Mouse (Mus musculus) retina, adult 2 months (tissue): ENCODE data around the gene Gm42417.
A peak's percentile ranks its signal among the peaks of the same experiment; 100 is the strongest.

ENCODE experiments used
- DNase-seq: peaks from one replicate; pipeline ENCODE4 v3.0.0-alpha.2; 2012; ENCODE audit warnings: low read depth, low spot score

Gene Gm42417

GRCm38 (mm10) chr1:36522210-36522609 is 17.0 kb downstream of the Gm42417 start:
- no peak for DNase-seq

- DNase-seq: no peak
Measured at GRCm38 (mm10) chr1:36519626-36520025, 19.6 kb downstream of the Gm42417 start.

DNA sequence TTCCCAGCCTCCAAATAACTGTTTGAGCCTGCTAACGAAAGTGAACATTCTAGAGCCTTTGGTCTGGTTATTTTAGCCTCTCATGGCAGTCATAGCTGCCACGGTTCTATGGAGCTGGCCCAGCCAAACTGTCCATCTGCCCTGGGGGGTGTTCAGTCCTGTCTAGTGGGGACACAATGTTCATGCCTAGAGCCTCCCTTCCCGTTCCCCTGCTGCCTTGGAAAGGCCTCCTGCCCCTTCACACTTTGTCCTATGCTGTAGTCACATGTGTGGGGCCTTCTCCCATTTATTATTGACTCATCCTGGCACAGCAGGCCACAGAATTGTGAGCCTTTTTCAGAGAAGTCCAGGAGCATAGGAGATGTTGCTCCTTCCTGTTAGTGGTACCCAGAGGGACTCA is 21.0 kb downstream of the Gm42417 start:
- DNase-seq: no peak

DNA sequence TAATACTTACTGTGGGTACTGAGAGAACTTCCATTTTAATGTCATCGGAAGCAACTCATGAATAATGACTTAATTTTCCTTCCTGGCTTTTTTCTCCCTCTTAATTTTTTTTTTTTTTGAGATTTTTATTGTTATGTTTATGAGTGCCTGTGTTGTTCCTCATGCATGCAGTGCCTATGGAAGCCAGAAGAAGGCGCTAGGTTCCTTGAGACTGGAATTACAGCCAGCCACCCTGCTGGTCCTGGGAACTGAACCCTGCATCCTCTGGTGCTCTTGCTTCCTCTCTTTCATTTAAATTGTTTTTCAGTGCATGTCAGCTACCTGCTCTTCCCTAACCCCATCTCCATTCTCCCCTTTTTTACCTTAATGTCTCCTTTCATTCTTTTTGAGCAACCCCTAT is 25.5 kb downstream of the Gm42417 start:
- no peak for DNase-seq

DNA sequence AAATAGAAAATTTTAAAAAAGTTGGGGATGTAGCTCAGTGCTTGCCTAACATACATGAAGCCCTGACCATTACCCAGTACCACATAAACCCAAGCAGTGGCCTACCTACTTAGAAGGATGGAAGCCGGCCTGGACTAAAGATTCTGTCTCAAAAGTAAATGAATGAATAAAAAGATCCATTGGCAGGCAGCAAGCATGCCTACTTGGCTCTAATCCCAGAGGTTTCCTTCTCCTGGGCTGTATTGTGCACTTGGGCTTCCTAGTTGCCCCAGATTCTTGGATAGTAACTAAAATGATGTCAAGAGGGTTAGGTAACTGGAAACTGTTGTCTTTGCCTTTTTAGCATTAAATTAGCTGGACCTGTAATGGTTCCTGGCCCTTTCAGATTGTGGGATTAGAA is 25.9 kb downstream of the Gm42417 start:
- DNase-seq: no peak

GRCm38 (mm10) chr1:36512966-36513280 is 26.3 kb downstream of the Gm42417 start:
- DNase-seq: no peak

- no peak for DNase-seq
Measured at GRCm38 (mm10) chr1:36512089-36512965, 26.9 kb downstream of the Gm42417 start.

GRCm38 (mm10) chr1:36511289-36512021 is 27.8 kb downstream of the Gm42417 start, which contains the start of gene Cnnm3:
Cnnm3 (plus strand) TSS chr1:36511867.
- peak; percentile 95 for DNase-seq

DNA sequence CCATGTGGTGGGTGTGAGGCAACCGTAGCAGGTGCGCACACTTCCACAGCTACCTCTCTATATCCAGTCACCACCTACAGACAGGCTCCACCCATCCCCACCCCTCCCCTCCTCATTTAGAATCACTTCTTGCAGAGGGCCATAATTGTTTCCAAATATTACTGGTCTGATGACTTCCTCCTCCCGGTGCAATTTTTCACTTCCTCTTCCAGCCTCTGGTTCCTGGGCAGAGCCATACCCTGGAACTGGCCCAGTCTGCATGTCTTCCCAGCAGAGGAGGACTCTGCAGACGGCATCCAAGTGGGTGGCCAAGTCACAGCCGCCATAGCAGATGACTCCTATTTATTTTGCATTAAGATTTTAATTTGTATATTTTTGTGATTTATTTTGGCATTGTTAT is 31.0 kb downstream of the Gm42417 start:
- DNase-seq: no peak

GRCm38 (mm10) chr1:36501261-36501660 is 38.0 kb downstream of the Gm42417 start:
- peak; percentile 70 for DNase-seq

DNA sequence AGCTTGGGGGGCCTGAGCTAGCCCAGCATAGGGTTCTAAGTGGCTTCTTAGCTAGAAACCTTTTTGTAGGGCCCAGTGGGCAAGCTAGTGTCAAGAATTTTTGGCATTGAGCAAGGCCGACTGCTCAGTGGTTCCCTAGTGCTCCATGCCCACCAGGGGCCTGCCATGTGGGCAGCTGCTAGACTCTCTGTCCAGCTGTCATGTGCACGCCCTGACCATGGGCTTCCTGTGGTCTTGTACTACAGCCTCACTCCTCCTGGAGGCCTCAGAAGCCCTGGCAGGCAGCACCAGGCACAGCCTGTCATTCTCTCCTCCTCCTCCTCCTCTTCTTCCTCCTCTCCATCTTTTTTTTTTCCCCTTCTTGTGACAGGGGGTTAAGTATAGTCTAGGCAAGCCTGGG is 41.9 kb downstream of the Gm42417 start:
- no peak for DNase-seq

DNA sequence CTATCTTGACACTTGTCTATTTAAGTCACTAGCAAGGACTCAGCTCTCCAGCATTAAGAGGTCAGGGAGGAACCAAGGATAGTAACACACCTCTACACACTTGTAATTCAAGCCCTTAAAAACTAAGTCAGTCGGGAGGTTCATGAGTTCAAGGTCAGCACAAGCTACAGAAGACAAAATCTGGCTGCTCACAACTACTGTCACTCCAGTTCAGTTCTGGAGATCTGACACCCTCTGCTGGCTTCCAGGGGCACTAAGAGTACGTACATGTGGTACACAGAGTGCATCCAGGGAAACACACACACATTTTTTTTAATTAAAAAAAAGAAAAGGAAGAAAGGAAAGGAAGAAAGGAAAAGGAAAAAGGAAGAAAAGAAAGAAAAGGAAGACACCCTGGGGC is 42.5 kb downstream of the Gm42417 start:
- DNase-seq: no peak

- no peak for DNase-seq
Measured at GRCm38 (mm10) chr1:36493299-36493698, 45.9 kb downstream of the Gm42417 start.

DNA sequence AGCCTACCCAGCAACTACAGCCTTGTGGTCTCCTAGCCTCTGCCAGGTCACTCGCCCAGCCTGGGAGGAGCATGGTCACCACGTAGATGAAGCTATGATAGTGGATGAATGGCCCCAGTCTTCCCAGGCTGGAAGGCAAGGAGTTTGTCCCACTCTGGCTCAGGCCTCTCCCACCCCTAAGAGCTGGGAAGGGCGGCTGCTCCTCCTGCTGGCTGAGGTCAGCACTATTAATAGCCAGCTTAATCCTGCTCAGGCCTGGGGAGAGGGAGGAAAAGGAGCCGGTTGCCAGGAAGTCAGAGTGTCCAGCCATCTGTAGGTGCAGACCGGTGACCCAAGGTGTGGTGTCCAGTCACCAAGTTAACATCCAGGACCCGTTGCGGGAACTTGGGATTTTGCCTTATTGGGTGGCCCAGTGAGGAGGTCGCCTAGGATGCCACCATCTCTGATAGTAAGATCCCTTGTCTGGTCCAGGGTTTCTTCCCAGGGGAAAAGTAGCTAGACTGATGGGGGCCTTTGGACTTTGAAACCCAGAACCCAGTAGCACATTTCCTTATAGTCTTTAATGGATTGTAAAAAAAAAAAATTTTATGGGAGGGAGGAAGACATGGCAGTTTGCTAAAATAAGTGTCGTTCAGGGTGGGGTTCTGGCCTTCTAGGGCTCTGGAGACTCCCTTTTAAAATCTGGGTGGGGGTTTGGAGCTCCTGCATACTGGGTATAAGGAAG is 46.7 kb downstream of the Gm42417 start:
- peak; percentile 78 for DNase-seq

GRCm38 (mm10) chr1:36489661-36490060 is 49.6 kb downstream of the Gm42417 start:
- DNase-seq: no peak

- DNase-seq: no peak
Measured at GRCm38 (mm10) chr1:36487111-36487510, 52.1 kb downstream of the Gm42417 start.

DNA sequence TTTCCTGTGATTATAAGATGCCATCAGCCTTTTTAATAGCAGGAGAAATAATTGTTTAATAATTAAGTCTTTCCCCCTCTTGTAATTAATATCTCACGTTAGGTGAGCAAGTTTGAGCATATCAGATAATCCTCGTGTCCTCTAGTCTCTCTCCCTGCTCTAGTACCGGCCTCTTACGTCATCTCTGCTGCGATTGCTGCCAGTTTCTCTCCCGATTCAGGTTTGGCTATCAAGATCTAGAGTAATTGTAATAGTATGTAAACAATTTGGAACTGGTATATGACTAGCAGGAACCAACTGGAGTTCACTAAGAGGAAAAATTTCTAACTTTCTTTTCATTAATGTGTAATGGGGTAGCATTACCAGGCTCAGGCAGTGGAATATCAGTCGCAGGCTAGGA is 54.1 kb downstream of the Gm42417 start:
- no peak for DNase-seq

DNA sequence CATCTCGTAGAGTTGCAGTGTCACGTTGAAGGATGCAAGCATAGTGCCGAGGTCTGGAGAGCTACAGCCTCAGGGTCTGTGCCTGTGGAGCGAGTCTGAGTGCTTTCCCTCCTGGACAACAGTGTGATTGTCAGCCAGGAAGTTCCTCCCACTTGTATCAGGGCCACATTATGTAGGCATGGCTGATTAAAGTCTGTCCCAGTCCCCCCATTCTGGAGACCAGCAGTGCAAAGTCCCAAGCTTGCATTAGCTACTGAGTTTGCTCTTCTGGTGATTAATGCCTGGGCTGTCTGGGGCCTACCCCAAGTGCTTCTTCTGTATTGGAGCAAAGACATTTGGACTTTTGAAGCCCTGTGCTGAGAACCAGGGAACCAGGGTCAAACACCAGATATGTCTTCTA is 55.4 kb downstream of the Gm42417 start:
- no peak for DNase-seq
